Mouse (Mus musculus) B cell, adult 2 months (primary cell): ENCODE measurements around the gene 1700016H13Rik.

Source experiments
- DNase-seq, 2 experiments: peaks; one replicate each; pipeline ENCODE4 v3.0.0; 2022

Gene 1700016H13Rik

GRCm38 (mm10) chr5:103671858-103672257 lies 16.0 kb upstream of the 1700016H13Rik start:
- DNase-seq: no peak

GRCm38 (mm10) chr5:103665876-103666275 lies 10.1 kb upstream of the 1700016H13Rik start:
- DNase-seq: no peak

- no peak for DNase-seq
Measured at GRCm38 (mm10) chr5:103664932-103665331, 9.1 kb upstream of the 1700016H13Rik start.

- peak; percentile 25 to 40 for DNase-seq
Measured at GRCm38 (mm10) chr5:103659571-103659970, 3.8 kb upstream of the 1700016H13Rik start.

- DNase-seq: no peak
Measured at GRCm38 (mm10) chr5:103658921-103659320, 3.1 kb upstream of the 1700016H13Rik start.

- no peak for DNase-seq
Measured at GRCm38 (mm10) chr5:103654780-103655179, 1.0 kb downstream of the 1700016H13Rik start.

- DNase-seq: peak; percentile 51 to 60
Measured at GRCm38 (mm10) chr5:103654225-103654624, 1.6 kb downstream of the 1700016H13Rik start.

- no peak for DNase-seq
Measured at GRCm38 (mm10) chr5:103647320-103647719, 8.5 kb downstream of the 1700016H13Rik start.

- DNase-seq: no peak
Measured at GRCm38 (mm10) chr5:103644167-103644566, 11.6 kb downstream of the 1700016H13Rik start.

GRCm38 (mm10) chr5:103637162-103637561 lies 18.6 kb downstream of the 1700016H13Rik start:
- no peak for DNase-seq

GRCm38 (mm10) chr5:103629854-103630580 lies 25.8 kb downstream of the 1700016H13Rik start:
- no peak for DNase-seq

- no peak for DNase-seq
Measured at GRCm38 (mm10) chr5:103629111-103629764, 26.6 kb downstream of the 1700016H13Rik start, which contains the start of gene Slc10a6. Gene Slc10a6 (minus strand): TSS chr5:103629403.

- no peak for DNase-seq
Measured at GRCm38 (mm10) chr5:103628499-103628898, 27.3 kb downstream of the 1700016H13Rik start.

- DNase-seq: no peak
Measured at GRCm38 (mm10) chr5:103624831-103625230, 31.0 kb downstream of the 1700016H13Rik start.

GRCm38 (mm10) chr5:103622321-103622720 lies 33.5 kb downstream of the 1700016H13Rik start:
- no peak for DNase-seq

GRCm38 (mm10) chr5:103620301-103620973 lies 35.4 kb downstream of the 1700016H13Rik start:
- DNase-seq: no peak

- DNase-seq: no peak
Measured at GRCm38 (mm10) chr5:103617191-103617590, 38.6 kb downstream of the 1700016H13Rik start.

GRCm38 (mm10) chr5:103614356-103614755 lies 41.5 kb downstream of the 1700016H13Rik start:
- DNase-seq: no peak

- DNase-seq: no peak
Measured at GRCm38 (mm10) chr5:103612316-103612715, 43.5 kb downstream of the 1700016H13Rik start.

- DNase-seq: no peak
Measured at GRCm38 (mm10) chr5:103610856-103611472, 44.8 kb downstream of the 1700016H13Rik start.

- no peak for DNase-seq
Measured at GRCm38 (mm10) chr5:103610148-103610547, 45.7 kb downstream of the 1700016H13Rik start.

GRCm38 (mm10) chr5:103605707-103606106 lies 50.1 kb downstream of the 1700016H13Rik start:
- no peak for DNase-seq
